Mouse (Mus musculus) liver, postnatal 0 days (tissue): ENCODE data around the gene Gm45837. TPM values are rescaled to one million over a fixed set of nuclear protein-coding genes. Genes with fewer than 3 reads are reported as not detected.

Experiments
- ATAC-seq: fragments of 200-750 bp; cut with Nextera tagmentation; 2 replicates; pipeline ENCODE4 v1.8.0; 2017; ENCODE audit warnings: mild to moderate bottlenecking, moderate library complexity
- DNase-seq: peaks from one replicate; pipeline ENCODE4 v3.0.0-alpha.2; 2016
- H3K27ac ChIP-seq: fragments of 300-500 bp; sonication (generic); 2 replicates; pipeline ENCODE4 v1.5.1; 2014; ENCODE audit warnings: antibody characterized with exemption, moderate library complexity, mild to moderate bottlenecking, low read depth
- H3K27me3 ChIP-seq: fragments of 300-500 bp; sonication (generic); 2 replicates; pipeline ENCODE4 v1.6.1; 2014; ENCODE audit warnings: low read length, control low read depth, mixed read lengths; ENCODE audit not compliant: insufficient read depth
- H3K36me3 ChIP-seq: fragments of 300-500 bp; sonication (generic); replicated peaks from 2 replicates; pipeline ENCODE4 v1.6.1; 2014; ENCODE audit warnings: mild to moderate bottlenecking, control low read depth, low read length, moderate library complexity, mixed read lengths; ENCODE audit not compliant: insufficient read depth
- H3K4me1 ChIP-seq: fragments of 300-500 bp; sonication (generic); 2 replicates; pipeline ENCODE4 v1.6.1; 2014; ENCODE audit warnings: antibody characterized with exemption, mild to moderate bottlenecking, control low read depth; ENCODE audit not compliant: insufficient read depth
- H3K4me2 ChIP-seq: fragments of 300-500 bp; sonication (generic); 2 replicates; pipeline ENCODE4 v1.6.1; 2014; ENCODE audit warnings: low read depth, mild to moderate bottlenecking, low read length, moderate library complexity, mixed read lengths
- H3K4me3 ChIP-seq: fragments of 300-500 bp; sonication (generic); 2 replicates; pipeline ENCODE4 v1.5.1; 2014; ENCODE audit warnings: low read depth, low read length
- H3K9ac ChIP-seq: fragments of 300-500 bp; sonication (generic); replicated peaks from 2 replicates; pipeline ENCODE4 v1.6.1; 2014; ENCODE audit warnings: mild to moderate bottlenecking, moderate library complexity
- H3K9me3 ChIP-seq: fragments of 300-500 bp; sonication (generic); 2 replicates; pipeline ENCODE4 v1.6.1; 2016; ENCODE audit warnings: mild to moderate bottlenecking, control low read depth, low read length, mixed read lengths
- CTCF ChIP-seq: sonication (generic); IDR thresholded peaks from 2 replicates; pipeline ENCODE4 v1.5.1; 2016; ENCODE audit warnings: antibody characterized with exemption, low read depth
- EP300 ChIP-seq: IDR thresholded peaks from 2 replicates; pipeline ENCODE4 v1.6.1; 2016; ENCODE audit warnings: antibody characterized with exemption, low read depth, mild to moderate bottlenecking
- WGBS: fragments of 180-500 bp; shearing (Covaris S2); extraction: QIAGEN DNeasy Blood & Tissue Kit; methylation state at CpG from one replicate; pipeline ENCODE4 v1.1.7; 2014; ENCODE audit not compliant: insufficient replicate concordance; 5-methylcytosine and 5-hydroxymethylcytosine counted together
- polyA plus RNA-seq: library from polyadenylated mRNA; unstranded; fragments of >200 nt; fragmentation: Nextera tagmentation; extraction: Ambion mirVana; gene quantifications from 2 replicates; pipeline ENCODE4 v1.2.1, GENCODE M21; 2015

The Gm45837 gene
- polyA plus RNA-seq, 1 experiment from 2014 or later: not detected

DNA sequence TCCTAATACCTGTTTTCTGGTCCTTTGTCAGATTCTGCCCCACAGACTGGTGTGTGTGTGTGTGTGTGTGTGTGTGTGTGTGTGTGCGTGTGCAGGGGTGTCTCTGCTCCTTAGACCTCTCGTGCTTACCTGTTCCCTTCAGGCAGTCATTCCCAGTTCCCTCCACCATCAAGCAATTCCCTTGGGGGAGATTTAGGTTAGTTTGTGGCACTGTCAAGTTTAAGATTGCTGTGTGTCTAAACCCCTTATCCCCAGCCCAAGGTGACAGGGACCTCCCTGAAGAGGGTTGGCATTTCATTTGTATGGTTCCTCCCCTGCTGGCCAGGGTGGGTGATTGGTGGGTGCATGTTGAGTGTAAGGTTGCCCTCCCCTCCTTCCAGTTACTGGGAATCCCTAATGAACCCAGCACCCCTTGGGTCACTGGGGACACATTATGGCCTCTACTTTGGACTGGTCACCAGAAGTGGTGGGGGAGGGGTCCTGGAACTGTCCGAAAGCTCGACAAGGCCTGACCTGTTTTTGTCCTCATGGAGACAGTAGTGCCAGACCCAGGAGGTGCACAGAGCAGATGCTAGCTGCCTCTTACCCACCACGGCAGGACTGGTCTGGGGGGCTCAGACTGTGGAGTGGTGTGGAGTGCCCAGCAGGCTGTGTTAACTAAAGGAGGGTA is 31.8 kb upstream of the Gm45837 start:
- WGBS: 39% methylated on average over 5 of the region's 5 CpGs
- ATAC-seq (peak; percentile 67), DNase-seq (peak; percentile 72)
- Histone ChIP-seq H3K4me2 (peak overlapping the region; percentile 69), H3K4me1 (peaks cover 34% of the 10 kb centered on the region), H3K27ac (peak overlapping the region; percentile 95), H3K4me3 (peak overlapping the region; percentile 41), H3K9me3 (no peaks in the 10 kb centered on the region), H3K9ac (peak overlapping the region; percentile 66), H3K36me3 (peaks cover 12% of the 10 kb centered on the region), H3K27me3 (no peaks in the 10 kb centered on the region)
- no peak for TF ChIP-seq EP300
- TF ChIP-seq CTCF: no peak

GRCm38 (mm10) chr7:101379732-101380131 is 31.0 kb upstream of the Gm45837 start:
- peaks cover 40% of the 10 kb centered on the region for H3K4me1 ChIP-seq
- H3K27me3 ChIP-seq: no peaks in the 10 kb centered on the region
- peak overlapping the region; percentile 95 for H3K27ac ChIP-seq
- DNase-seq: no peak
- H3K4me2 ChIP-seq: peak overlapping the region; percentile 69
- peak overlapping the region; percentile 66 for H3K9ac ChIP-seq
- no peaks in the 10 kb centered on the region for H3K9me3 ChIP-seq
- H3K36me3 ChIP-seq: peaks cover 12% of the 10 kb centered on the region
- ATAC-seq: no peak
- peak overlapping the region; percentile 41; the same call in 1 of the 2 replicates for H3K4me3 ChIP-seq
- WGBS: 41% methylated on average over 2 of the region's 2 CpGs
- TF ChIP-seq CTCF (no peak), EP300 (no peak)

DNA sequence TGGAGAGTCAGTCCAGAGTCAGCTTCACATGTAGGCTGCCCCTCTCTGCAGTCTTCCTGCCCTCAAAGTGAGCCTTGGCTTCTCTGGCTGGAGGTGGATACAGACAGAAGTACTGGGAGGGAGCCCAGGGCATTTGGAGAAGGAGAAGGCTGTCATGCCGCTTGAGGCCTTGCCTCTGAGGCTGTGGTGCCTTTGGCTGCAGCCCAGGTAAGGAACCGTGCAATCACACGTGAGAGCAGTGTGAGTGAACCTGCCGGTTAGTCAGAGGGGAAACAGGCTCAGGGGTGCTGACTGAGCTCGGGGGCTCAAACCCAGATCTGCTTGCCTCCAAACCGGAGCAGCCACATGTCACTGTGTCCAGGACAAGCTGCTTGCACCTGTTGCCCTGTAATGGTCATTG is 29.2 kb upstream of the Gm45837 start:
- Histone ChIP-seq H3K27ac (no peak overlapping the region), H3K4me2 (no peak overlapping the region), H3K4me3 (no peak overlapping the region), H3K9me3 (no peaks in the 10 kb centered on the region), H3K36me3 (peaks cover 12% of the 10 kb centered on the region; the same call in 1 of the 2 replicates), H3K4me1 (peaks cover 52% of the 10 kb centered on the region), H3K27me3 (no peaks in the 10 kb centered on the region), H3K9ac (no peak overlapping the region)
- 76% methylated on average over 6 of the region's 6 CpGs for WGBS
- TF ChIP-seq EP300 (no peak), CTCF (no peak)
- ATAC-seq: no peak
- DNase-seq: no peak

DNA sequence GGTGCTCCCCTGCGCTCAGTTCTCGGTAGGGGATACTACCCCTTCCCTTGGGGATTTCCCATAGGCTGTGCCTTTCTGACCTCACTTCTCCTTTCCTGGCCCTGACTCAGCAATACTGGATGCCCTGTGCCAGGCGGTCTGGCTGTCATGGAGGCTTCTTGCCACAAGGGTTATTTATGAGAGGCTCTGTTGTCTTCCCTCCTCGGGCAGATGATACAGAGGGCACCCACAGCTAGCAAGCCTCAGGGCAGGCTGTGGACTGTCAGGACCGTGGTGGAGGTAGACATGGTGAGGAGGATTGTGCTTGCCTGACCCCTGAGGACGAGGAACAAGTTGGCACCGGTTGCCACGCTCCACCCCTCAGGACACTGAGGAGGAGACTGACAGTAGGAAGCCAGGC is 28.3 kb upstream of the Gm45837 start:
- Histone ChIP-seq H3K27me3 (no peaks in the 10 kb centered on the region), H3K4me1 (peaks cover 46% of the 10 kb centered on the region), H3K36me3 (peaks cover 18% of the 10 kb centered on the region; the same call in 1 of the 2 replicates), H3K27ac (peak overlapping the region; percentile 18; the same call in 1 of the 2 replicates), H3K9me3 (no peaks in the 10 kb centered on the region), H3K4me2 (no peak overlapping the region), H3K9ac (no peak overlapping the region), H3K4me3 (no peak overlapping the region)
- TF ChIP-seq CTCF (peak; percentile 36), EP300 (no peak)
- peak; percentile 11 for ATAC-seq
- peak; percentile 59 for DNase-seq
- 49% methylated on average over 8 of the region's 8 CpGs for WGBS

- peaks cover 31% of the 10 kb centered on the region for H3K36me3 ChIP-seq
- ATAC-seq (no peak), DNase-seq (no peak)
- TF ChIP-seq CTCF (no peak), EP300 (no peak)
- H3K4me2 ChIP-seq: 0 out of 2 replicates have a peak overlapping the region, but pooled peaks have one; percentile 2
- 40% methylated on average over 3 of the region's 3 CpGs for whole genome bisulfite sequencing
- H3K9ac ChIP-seq: no peak overlapping the region
- peaks cover 33% of the 10 kb centered on the region for H3K4me1 ChIP-seq
- H3K9me3 ChIP-seq: no peaks in the 10 kb centered on the region
- peak overlapping the region; percentile 57; the same call in 1 of the 2 replicates for H3K27ac ChIP-seq
- H3K4me3 ChIP-seq: no peak overlapping the region
- no peaks in the 10 kb centered on the region for H3K27me3 ChIP-seq
These were observed 26.9 kb upstream of the Gm45837 start for GRCm38 (mm10) chr7:101383756-101384155.

DNA sequence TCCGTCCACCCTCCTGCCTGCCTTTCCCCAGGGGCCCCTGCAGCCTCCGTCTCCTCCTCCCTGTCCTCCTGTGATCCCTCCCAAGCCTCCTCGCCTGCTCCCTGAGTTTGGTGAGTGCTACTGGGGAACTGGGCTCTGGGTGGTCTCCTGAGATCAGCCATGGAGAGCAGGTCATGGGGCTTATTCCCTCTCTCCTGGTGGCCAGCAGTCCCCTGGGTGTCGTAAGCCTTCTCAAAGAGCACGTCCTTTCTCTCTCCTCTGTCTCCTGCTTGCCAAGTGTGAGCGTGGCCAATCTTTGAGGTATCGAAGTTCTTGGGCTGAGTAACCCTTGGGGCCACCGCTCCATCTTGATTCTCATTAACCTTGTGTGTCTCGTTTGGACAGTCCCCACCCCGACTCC is 25.8 kb upstream of the Gm45837 start:
- H3K9ac ChIP-seq: peak overlapping the region; percentile 26; the same call in 1 of the 2 replicates

More for the DNA sequence above, 25.8 kb upstream of the Gm45837 start:
- peaks cover 43% of the 10 kb centered on the region for H3K36me3 ChIP-seq
- ATAC-seq (no peak), DNase-seq (no peak)
- no peaks in the 10 kb centered on the region for H3K27me3 ChIP-seq
- TF ChIP-seq CTCF: no peak
- no peaks in the 10 kb centered on the region for H3K9me3 ChIP-seq
- 62% methylated on average over 10 of the region's 10 CpGs for WGBS
- peak overlapping the region; percentile 57; the same call in 1 of the 2 replicates for H3K27ac ChIP-seq
- H3K4me3 ChIP-seq: no peak overlapping the region
- H3K4me1 ChIP-seq: peaks cover 22% of the 10 kb centered on the region
- H3K4me2 ChIP-seq: peak overlapping the region; percentile 42; the same call in 1 of the 2 replicates
